Mouse (Mus musculus) WW6 (cell line): ENCODE measurements around the gene Rassf10.
"Not testable (repeated sequence)": the region's sequence is repeated elsewhere in the genome, so short reads cannot be mapped to it uniquely, and the experiment has no call there.

Source experiments
- DNase-seq: peaks from one replicate; pipeline ENCODE4 v3.0.0-alpha.2; 2013; ENCODE audit warnings: low read depth, low spot score

Rassf10 gene

DNA sequence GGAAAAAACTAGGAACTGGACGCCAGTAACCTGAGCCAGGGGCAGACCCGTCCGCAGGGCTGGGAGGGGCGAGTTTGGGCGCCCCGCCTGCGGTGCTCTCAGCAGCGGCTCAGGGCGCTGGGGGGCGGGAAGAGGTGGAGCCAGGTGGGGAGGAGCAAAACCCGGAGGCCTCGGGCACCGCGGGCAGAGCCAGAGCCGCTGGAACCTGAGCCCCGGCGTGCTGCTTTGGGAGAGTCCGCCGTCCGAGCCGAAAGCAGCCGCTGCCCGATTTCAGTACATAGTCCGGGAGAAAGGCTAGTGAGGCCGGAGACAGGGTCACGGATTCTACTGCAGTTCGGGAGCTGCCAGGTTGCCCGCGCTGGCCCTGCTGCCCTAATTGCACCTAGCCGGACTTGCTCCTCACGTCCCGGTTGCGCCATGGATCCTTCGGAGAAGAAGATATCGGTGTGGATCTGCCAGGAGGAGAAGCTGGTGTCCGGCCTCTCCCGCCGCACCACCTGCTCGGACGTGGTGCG lies at the start of gene Rassf10:
TSS of gene Rassf10 (plus strand) at position 186 of the 515 bp plus-strand sequence.
- peak; percentile 63 for DNase-seq

DNA sequence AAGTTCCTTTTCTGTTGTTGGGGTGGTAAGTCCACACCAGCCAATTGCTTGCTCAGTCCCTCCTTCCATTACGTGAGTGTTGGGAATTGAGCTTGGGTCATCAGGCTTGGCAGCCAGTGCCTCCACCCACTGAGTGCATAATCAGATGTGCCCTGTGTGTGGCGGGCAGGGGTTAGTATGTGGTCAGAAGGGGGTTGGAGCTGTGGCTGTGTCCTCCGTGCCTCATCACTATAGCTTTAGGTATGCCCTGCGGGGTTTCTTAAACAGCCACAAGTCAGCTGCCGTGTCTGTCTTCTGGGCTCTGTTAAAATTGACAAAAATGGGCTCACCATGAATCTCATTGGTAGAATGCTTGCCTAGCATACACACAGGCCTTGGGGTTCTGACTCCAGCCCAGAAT lies 46.9 kb upstream of the Rassf10 start:
- no peak for DNase-seq

- DNase-seq = no peak
Observed at GRCm38 (mm10) chr7:112907468-112907867, 46.3 kb upstream of the Rassf10 start.

GRCm38 (mm10) chr7:112909164-112909563 lies 44.6 kb upstream of the Rassf10 start:
- no peak for DNase-seq

DNA sequence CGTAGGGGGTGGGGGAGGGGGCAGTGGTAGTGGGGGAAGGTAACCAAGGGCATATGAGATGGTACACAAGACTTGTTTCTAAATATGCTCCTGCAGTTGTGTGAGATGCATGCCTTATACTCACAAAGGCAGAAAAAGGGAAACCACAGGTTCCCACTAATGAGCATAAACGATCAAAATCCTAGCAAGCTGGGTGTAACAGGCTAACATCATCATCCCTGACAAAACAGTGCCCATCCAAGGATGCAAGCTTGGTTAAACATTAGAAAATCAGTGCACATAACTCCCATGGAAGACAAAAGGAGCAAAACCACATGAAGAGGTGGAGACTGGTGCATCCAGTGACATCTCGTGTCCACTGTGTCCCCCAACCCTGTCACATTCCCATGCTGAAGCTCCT lies 40.8 kb upstream of the Rassf10 start:
- DNase-seq = no peak

GRCm38 (mm10) chr7:112915571-112915970 lies 38.2 kb upstream of the Rassf10 start:
- DNase-seq = no peak

- no peak for DNase-seq
Observed at GRCm38 (mm10) chr7:112917613-112918278, 36.0 kb upstream of the Rassf10 start.

DNA sequence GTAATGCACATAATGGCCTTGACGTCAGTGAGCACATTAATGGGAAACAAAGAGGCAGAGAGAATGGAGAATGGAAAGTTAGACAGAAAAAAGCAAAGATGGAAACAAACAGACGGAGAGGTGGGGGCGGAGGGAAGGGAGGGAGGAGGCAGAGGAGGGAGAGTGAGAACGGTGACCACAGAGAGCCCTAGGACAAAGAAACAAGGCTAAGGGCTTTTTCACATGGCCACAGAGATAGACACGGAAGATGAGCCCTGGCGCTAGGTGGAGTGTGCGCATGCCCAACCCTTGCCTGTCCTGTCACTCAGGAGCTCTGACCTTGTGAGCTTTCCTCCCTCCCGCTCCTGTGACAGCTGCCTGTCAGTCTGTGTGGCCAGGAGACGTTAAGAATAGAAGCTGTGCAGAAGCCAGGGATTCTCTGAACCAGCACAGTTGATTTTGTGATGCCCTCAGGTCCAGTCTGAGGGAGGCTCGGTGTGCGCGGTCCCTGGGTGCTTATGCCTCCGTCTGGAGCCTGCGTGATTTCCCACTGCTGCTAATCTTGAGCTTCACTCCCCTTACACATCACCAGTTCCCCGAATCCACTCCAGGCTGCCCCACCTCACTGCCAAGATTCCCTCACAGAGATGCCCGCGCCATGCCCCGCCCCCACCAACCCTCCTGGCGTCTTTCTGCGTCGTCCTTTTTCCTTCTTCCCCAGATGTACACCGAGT lies 35.3 kb upstream of the Rassf10 start:
- no peak for DNase-seq

GRCm38 (mm10) chr7:112919845-112920244 lies 33.9 kb upstream of the Rassf10 start:
- DNase-seq = peak; percentile 24

GRCm38 (mm10) chr7:112922801-112923200 lies 31.0 kb upstream of the Rassf10 start:
- no peak for DNase-seq

- no peak for DNase-seq
Observed at GRCm38 (mm10) chr7:112923712-112924111, 30.1 kb upstream of the Rassf10 start.

DNA sequence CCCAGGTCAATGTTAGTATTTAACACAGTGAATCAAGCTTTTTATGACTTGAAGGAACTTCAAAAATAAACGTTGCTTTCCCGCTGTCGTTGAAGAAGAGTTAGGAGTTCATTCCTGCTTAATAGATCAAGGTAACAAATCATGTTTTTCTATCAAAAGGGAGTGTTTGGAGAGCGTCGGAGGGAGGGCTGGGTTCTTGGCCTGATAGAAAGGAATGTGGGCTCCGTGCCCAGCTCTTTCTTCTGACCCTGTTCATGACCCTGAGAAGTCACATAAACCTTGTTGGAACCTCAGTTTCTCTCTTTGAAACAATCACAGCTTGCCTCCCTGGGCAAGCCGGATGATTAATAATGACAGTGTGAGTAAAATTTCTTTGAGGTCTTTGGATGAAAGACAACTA lies 23.1 kb upstream of the Rassf10 start:
- DNase-seq = no peak

- DNase-seq = not testable (repeated sequence)
Observed at GRCm38 (mm10) chr7:112935876-112936275, 17.9 kb upstream of the Rassf10 start.

- DNase-seq = no peak
Observed at GRCm38 (mm10) chr7:112937089-112937488, 16.7 kb upstream of the Rassf10 start.

DNA sequence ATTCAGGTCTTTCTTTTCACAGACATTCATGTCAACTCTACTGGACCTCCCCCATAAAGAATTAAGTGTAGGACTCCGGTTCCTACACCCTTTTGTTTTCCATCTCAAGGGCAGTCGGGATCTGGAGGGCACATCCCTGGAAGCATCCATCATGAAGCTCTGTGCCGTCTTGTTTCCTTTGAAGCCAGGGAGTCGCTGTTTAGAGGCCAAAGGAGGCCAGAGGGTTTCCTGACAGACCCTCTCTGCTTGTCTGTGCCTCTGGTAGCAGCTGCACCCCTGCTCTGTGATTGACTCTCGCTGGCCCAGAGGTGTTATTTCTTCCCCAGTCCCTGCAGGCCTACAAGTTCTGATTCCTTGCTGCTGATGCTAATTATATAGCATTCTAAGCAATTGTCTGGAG lies 14.8 kb upstream of the Rassf10 start:
- DNase-seq = no peak

GRCm38 (mm10) chr7:112942567-112942966 lies 11.2 kb upstream of the Rassf10 start:
- no peak for DNase-seq

DNA sequence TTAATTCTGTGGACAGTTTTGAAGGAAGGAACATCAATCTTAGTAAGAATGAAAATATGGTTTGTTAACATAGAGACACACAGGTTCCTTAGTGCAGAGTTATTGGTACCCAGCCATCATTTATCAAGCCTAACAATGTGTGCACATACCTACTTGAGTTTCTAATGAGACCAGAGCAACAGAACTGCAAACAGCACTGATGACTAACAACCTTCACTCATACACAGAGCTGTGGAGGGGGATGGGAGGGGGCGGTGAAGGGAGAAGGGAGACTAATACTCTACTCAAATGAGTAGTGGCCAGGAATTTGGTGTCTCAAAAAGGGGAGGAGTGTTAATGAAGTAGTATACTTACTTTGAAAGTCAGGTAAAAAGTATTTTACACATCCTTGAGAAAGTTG lies 10.7 kb upstream of the Rassf10 start:
- DNase-seq = no peak

- no peak for DNase-seq
Observed at GRCm38 (mm10) chr7:112946706-112947105, 7.1 kb upstream of the Rassf10 start.

DNA sequence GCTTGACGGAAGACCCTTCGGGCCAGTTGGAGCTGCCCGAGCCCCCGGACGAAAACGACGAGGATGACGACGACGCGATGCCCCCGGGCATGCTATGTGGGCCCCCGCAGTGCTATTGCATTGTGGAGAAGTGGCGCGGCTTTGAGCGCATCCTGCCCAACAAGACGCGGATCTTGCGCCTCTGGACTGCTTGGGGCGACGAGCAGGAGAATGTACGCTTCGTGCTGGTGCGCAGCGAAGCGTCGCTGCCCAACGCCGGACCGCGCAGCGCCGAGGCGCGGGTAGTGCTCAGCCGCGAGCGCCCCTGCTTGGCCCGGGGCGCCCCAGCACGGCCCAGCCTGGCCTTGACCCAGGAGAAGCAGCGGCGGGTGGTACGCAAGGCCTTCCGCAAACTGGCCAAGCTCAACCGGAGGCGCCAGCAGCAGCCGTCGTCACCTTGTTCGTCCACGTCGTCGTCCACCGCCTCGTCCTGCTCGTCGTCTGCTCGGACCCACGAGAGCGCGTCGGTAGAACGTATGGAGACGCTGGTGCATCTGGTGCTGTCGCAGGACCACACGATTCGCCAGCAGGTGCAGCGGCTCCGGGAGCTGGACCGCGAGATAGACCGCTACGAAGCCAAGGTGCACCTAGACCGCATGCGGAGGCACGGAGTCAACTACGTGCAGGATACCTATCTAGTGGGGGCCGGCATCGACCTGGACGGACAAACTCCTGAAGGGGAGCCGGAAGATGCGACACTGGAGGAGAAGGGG lies 765 bp downstream of the Rassf10 start:
- DNase-seq = no peak

DNA sequence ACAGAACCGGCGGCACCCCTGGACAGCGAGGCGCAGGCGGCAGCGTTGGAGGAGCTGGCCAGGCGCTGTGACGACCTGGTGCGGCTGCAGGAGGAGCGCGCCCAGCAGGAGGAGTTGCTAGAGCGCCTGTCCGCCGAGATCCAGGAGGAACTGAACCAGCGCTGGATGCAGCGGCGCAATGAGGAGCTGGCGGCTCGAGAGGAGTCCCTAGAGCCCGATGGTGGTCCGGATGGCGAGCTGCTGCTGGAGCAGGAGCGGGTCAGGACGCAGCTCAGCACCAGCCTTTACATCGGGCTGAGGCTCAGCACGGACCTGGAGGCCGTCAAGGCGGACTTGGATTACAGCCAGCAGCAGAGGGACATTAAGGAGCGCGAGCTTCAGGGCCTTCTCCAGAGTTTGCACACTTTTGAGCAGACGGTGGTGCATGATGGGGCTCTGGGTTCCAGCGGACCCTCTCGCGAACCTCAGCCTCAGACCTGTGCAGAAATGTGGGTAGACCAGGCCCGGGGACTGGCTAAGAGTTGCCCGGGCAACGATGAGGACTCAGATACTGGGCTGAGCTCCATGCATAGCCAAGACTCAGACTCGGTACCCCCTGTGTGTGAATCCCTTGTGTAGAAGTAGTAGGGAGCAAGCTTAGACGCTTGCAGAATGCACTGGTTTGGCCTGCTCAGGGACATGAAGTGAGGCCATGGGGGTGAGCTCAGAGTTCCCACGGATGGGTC lies 1.5 kb downstream of the Rassf10 start:
- no peak for DNase-seq

- DNase-seq = no peak
Observed at GRCm38 (mm10) chr7:112955955-112956354, 2.2 kb downstream of the Rassf10 start.

GRCm38 (mm10) chr7:112956961-112957360 lies 3.2 kb downstream of the Rassf10 start:
- DNase-seq = no peak
